Mouse (Mus musculus): ENCODE data around the gene Klhl3.

Gene Klhl3

DNA sequence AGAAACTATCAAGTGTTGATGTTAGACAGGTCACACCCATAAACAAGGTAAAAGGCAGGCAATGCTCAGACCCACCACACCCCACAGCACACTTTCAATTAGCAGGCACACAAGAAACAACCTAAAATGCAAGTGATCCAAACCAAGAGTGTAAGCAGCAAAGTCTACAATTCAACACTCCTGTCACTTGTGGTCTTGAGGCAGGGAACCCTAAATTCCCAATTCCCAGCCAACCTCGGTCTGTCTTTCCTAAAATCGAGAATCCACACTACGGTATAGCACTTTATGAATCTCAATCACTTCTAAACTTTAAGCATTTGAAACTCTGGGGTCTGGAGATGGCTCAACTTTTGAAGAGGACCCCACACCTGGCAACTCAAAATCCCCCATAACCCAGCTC is 10.9 kb upstream of the Klhl3 start:
- DNase-seq = peak in 1 of 2 experiments; percentile 1

DNA sequence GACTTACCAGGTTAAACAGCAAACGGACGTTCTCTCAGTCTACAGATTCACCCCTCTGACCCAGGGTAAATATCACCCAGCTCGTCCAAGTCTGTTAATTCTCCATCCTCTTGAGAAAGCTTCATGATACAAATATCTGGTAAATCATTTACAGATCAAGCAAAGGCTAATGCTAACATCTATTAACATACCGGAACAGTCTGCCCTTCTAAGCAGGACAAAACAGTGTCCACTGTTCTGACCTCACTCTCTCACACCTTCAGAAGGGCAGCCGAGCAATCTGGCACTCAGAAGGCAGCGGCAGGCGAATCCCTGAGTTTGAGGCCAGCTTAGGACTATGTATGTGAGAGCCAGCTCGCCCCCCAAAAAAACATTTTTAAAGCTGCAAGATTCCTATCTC is 10.0 kb upstream of the Klhl3 start:
- peak in 1 of 2 experiments; percentile 12 for DNase-seq

DNA sequence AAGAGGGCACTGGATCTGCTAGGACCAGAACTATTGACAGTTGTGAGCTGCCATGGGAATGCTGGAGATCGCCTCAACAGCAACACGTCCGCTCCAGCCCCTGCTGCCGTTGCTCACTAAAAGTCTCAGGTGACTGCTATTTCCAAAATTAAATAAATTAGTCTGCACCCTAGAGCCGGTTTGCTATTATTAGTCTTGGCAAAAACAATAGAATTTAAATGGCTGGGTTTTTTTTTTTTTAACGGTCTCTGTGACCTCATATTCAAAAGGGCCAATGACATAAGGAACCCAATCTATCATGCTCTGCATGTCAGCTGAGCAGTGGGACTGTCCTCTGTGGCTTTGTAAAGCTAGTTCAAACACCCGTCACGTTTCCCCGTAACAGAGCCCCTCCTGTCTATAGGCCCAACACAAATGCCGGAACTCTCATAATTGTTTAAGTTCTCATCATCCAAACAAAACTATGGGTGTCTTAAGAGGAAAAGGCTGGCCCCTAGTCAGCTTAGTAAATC is 9.4 kb upstream of the Klhl3 start:
- peak in 1 of 2 experiments; percentile 4 for DNase-seq

DNA sequence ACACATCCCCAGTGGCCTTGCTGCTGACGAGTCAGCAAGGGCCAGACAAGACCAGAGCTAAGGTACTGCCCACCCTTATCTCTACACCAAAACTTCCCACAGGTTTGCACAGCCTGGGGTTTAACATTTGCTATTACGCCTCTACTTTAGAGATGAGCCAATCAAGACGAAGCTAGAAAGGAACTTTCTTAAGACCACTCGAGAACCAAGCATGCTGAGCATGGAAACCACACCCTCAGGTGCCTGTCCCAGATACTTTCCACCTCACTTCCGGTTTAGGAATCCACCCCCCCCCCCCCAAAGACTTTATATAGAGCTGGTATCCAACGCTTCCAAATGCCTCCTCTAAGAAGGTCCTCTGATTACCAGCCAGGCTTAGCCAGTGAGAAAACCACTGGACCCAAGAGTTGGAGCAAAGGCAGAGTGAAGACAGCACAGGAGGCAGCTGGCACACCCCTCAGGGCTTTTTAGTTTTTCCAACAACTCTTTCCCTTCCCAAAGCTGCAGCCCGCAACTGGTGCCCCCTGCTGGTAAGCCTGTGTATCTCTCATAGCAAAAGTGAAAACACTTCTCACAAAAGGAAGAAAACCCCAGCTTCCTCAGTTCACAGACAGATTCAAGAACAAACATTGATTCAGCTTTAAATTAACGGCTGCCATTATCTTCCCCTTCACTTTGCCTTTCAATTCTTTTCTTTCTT is 4.1 kb upstream of the Klhl3 start:
- DNase-seq = peak; percentile 60 to 79

DNA sequence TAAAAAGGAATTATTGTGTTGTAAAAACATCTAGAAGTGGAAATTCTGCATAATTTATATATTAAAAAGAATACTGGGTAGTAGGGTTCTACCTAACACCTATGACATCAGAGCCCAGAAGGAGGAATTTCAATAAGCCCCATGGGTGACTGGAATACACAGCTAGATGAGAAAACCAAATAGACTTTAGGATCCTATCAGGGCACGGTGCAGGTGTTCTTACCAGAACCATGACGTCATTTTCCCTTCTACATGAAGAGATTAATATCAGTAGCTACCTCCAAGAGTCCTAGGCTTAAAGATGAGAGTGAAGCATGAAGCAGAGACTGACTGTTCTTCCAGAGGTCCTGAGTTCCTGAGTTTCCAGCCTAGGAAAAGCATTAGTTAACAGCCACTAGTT is 3.4 kb upstream of the Klhl3 start:
- DNase-seq = no peak

DNA sequence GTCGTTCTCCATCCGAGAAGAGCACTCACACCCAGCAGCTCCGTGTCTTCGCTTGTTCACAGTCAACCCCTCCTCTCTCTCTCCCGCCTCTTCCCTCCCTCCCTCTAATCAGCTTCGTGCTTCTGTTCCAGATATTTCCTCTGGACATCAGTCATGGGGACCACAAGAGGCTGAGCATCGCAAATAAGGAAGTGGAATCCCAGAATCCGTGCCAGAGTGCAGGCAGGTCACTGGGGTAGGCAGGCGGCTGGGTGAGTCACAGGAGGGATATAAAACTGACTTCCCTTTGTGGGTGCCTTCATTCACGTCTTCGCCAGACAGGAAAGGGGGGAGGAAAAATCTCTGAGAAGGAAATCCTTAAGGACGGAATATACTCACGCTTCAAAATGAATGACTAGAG is 1.8 kb upstream of the Klhl3 start:
- DNase-seq = no peak

DNA sequence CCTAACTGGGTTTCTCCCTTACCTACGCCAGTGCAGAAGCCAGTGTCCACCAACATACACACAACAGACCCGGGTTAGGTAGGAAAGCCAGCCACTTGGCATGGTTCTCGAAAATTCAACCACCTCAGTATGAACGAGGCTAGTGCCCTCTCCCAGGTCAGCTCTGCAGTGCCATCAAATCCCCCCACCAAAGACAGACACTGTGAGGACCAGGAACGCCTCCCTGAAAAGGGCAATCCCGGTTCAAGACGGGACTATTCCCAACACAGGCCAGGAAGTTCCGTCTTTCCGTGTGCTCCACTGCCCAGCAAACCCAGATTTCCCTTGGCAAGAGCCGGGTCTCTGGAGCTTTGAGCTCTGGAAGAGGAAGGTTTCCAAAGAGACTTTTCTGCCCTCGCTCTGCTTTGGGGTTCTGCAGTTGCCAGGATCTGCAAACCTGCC is 771 bp downstream of the Klhl3 start:
- DNase-seq = peak; percentile 50 to 69

DNA sequence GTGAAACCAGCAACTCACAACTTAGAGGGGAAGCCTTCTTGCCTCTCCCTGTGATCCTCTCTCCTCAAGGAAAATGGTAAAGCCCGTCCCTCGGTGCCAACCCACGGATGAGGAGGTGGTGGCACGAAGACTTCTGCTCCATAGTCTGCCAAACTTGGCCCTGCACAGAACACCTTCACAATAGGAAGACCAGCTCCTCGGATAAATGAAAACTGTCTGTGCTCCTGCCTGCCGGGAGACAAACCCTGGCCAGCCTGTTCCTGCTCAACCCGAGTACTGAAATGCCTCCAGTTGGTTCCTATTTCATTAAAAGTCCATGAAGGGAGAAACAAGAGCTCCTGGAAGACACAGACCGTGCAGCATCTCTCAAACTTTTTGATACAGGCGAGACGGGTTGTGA is 1.2 kb downstream of the Klhl3 start:
- peak in 1 of 2 experiments; percentile 33 for DNase-seq

DNA sequence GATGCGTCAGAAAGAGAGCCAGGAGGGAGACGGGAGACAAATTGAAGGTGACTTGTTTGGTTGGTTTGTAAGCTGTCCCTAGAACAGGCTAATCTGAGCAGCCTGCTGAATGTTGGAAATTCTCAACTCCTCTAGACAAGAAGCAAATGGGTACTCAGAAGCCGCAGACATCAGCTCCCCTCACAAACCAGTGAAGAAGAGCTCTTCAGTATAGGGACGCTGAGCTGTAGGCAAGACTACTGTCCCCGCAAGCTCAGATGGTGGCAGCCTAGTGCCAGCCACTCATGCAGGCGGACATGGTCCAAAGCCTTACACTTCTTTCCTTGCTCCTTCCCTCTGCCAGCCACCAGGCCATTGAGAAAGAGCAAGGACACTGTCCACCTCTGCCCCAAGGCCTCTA is 2.1 kb downstream of the Klhl3 start:
- peak; percentile 58 to 61 for DNase-seq

DNA sequence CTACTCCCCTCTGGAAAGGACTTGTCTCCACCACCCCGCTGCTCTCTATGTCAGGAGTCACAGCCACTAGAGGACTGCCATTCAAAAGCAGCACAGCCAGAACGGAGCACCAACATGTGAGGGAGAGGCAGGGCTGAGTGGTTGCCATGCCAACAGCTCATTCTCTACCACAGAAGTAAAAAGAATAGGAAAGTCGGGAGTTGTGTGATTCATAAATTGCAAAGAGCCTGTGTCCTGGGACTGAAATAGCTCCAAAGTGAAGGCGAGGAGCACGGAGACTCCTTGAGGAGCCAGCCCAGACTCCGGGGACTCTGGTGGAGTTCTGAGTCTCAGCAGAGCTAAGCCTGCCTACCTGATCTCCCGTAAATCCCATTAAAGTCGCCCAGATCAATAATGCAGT is 22.7 kb downstream of the Klhl3 start:
- DNase-seq = no peak

DNA sequence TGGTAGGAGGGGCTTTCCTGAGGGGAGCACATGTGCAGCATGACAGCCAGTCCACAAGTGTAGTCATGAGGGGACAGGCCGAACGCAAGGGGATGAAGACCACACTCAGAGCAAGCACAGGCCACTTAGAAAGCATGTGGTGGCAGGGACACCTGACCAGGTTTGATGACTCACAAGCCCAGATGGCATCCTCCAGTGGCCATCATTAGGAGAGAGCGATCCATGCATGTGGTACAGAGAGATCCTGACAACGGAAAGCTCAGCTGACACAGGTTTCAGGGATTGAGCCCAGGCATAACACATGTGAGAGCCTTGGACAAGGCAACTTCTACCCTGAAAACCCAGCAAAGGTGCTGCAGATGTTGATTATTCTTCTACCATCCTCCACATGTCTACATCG is 29.0 kb downstream of the Klhl3 start:
- DNase-seq = peak; percentile 52 to 66

DNA sequence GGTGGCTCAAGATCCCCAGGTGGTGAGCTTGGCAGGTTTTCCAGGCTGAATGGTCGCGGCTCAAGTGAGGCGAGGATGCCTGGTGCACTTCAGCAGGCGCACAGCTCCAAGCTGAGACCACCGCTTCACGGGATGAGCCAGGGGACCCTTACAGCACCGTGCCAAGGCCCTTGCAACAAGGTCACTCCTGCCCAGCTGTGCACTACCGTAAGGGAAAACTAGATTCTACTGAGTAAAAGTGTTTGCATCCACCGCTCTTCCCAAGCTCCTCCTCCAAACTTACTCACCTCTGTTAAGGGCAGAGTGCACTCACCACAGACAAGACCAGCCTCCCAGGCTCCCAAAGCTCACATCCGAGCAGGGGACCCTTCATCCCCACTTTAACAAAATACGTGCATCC is 29.9 kb downstream of the Klhl3 start:
- no peak for DNase-seq

DNA sequence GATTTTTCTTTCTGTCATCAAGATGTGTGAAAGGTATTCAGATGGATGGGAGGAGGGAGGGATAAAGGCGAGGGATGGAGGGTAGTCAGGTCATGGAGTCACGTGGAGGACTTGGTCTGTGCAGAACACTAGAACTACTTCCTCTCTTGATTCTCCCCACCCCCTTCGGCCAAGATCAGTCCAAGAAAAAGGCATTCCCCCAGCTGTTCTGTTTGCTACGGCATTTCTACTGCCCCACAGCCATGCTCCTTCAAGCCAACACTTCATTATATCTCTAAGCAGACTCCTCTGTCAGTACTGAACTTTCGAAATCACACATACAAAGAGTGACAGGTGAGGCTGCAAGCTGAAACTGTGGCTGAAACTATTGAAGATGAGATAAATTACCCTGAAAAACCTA is 30.3 kb downstream of the Klhl3 start:
- DNase-seq = no peak

DNA sequence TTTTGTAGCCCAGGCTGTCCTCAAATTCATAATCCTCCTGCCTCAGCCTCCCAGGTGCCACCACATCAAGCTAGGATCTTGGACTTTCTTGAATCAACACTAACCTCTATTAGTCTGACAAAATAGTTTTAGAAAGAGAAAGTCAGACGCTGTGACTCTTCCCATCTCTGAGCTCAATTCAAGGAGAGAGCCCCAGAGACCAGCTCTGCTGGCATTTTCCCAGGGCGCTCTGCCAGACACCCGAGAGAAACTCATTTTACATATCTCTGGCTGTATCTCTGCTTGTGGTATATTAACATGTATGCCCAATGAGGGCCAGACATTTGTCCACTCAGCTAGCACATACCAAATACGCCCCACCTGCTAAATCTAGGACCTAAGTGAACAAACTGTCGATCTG is 35.0 kb downstream of the Klhl3 start:
- DNase-seq = peak; percentile 36 to 64

DNA sequence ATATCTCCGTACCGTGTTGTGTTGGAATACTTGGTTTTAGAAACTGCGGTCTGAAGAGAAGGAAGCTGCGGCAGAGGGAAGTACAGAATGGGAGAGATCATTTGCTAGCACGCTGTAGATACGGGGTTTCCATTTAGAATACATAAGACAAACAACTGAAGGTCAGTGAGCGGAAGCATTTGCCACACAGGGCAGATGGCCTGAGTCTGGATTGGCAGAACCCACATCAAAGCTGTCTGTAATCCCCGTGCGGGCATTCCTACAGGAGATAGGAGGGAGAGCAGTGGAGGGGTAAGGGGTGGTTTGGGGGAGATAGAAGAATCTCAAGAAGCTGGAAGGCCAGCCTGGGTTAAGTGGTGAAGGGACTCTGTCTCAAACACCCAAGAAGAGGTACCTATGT is 38.5 kb downstream of the Klhl3 start:
- DNase-seq = peak; percentile 67 to 70

DNA sequence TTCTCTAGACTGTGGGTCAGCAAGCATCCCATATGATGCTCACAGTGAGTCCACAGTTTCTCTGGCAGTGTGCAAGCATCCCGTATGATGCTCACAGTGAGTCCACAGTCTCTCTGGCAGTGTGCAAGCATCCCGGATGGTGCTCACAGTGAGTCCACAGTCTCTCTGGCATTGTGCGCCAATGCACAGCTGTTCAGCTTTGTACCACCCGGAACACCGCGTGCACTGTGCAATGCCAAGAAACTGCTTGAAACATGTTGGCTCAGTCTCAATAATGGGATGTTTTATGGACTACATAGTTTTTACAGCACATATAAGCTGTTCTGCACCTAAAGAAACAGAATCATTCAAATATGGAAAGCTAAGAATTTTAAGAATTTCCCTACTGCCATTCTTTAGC is 38.9 kb downstream of the Klhl3 start:
- DNase-seq = peak; percentile 69 to 71

DNA sequence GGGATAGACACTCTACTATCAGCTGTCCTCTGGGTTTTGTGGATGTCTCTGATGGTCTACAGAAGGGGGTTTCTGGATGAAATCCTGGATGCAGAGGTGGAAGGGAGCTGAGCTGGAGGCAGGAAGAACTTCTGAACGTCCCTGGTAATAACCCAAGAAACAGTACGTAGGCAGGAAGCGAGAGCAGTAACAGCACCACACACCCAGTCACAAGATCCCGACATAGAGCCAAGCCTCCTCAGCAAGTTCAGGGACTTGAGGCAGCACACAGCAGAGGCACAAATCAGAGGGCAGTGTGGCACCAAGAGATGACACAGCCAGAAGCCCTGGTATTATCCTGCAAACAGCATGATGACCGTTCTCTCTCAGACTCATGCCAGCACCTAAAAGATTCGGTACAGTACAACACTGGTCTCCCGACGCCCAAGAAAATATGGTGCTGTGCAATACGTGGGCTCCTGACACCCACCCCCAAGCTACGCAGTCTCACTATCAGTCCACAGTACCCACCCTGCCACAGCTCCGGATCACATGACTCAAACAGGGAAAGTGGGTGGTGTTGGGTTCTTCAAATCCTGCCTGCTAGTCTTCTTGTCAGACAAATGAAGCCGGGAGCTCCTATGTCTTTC is 40.0 kb downstream of the Klhl3 start:
- DNase-seq = no peak

DNA sequence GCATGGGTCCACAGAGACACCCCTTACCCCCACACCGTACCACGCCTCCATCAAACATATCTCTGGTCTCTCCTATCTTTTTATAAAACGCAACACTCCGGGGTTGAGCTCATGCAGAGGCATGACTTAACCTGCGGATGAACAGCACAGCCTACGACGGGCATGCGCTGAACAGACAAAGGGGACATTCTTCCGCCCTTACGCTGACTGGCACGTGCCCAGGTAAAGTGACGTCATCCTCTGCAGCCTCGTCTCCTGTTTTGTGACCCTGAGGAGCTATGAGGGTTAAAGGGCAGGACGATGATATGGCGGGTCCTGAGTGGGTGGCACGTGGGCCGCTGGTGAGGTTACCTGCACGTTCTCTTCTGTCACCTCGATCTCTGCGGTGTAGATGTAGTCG is 42.2 kb downstream of the Klhl3 start:
- DNase-seq = no peak

DNA sequence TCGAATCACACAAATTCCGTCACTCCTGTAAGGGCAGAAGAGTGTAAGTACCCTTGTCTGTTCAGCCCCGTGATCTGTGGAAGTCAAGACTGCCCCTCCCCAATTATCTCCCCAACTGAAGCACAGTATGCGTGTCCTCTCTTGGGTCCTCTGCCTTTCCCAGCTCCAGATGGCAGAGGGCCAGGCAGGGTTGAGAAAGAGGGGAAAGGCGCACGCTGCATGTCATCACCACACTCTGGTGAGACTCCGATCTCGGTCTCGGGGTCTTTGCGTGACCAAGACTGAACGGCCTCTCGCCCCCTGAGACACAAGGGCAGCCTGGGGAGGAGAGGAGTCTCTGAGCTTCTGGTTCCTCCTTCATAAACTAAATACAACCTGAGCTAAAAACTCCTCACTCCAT is 42.9 kb downstream of the Klhl3 start:
- DNase-seq = no peak

DNA sequence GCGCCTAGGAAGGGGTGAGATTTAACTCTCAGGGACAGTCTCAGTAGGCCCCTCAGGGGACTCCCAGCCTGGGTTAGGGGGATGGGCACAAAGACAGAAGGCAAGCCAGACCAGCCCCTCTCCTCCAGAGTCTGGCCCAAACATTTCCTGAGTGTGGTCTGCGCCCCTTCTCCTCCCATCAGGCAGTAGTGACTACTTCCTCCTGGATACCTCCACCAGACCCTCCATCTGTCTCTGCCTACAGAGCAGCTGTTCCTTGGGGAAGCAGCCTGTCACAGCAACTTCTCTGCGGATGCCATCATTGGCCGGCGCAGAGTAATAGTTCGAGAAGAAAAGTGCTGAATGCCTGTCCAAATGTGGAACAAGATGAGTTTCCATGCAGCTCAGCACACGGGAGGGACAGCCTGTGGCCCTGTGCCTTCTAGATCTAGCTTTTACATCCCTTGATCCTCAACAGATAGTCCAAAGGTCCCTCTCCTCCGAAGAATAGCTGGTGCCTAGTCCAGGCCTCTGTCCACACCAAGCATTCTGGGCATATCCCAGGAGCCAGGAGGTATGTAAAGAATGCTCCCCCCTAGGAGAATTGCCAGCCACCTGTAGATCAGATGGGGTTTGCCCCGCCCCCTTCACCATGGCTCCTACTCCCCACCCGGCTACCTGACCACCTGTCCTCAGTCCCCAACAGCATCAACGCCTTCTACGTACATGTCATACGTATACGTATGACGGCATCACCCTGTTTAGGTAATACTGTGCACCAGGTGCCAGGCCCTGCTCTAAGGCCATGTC is 44.8 kb downstream of the Klhl3 start:
- DNase-seq = no peak

DNA sequence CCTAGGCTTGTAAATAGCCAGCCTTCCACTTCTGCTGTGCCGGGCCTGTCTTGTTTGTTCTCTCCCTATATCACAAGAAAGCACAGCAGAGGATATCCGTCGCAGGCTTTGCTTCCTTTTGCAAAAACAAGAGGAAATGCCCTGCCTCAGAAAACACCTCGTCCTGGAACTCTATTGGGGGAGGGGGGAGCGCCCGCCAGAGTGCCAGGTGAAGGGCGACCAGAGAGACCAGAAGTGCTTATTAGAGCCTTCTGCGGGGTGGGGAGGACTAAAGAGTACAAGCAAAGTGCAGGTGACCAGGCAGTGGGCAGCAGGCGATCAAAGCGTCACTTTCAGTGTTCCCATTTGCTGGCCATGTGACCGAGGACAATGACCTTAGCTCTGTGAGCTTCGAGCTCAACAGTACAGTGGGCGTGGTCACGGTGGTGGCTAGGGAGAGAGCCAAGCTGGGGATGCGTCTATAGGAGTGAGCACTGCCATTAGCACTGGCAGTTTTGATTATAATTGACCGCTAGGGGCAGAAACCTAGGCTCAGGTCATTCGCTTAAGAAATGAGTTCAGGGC is 45.8 kb downstream of the Klhl3 start:
- DNase-seq = no peak

DNA sequence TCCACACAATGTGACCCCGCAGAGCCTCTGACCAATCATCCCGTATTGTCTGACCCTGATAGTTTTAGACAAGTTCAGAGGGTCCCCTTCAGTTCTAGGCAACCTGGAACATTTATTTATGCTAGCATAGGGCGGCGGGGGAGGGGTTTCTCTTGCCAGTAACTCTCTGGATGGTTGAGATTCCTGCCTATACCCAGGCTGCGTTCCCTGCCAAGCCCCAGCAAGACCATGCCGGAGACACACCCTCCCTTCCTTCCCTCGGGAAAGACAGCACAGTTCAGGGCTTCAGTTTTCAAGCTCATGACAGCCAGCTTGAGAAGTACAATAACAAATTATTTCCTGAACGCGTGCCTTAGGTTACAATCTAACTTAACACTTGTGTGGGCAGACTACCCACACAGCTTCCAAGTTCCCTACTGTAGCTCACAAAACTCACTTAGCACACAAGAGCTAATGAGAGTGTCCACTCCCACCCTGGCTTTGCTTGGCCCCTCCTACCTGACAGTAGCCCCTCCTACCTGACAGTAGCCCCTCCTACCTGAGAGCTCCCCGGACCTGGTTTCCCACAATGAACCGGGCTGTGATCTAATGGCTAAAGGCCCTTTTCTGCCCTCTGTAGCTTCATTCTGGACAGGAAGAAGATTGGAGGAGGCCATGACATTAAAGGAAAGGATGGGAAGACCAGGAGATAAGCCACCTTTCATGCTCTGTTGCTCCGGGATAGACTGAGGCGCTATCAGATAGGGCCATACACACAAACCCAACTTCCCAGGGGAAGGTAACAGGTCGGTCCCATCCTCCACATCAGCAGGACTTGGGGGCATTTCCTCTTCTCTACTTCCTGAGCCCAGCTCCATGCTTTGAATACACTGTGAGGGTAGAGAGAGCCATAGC is 46.6 kb downstream of the Klhl3 start:
- no peak for DNase-seq
